Mouse (Mus musculus): ENCODE measurements at regions not wholly inside any gene's neighbourhood (a gene's known extent, or its start where the extent isn't known, plus 50 kb on each side); places are given as distances from the start of the nearest gene placed in this dataset.

DNA sequence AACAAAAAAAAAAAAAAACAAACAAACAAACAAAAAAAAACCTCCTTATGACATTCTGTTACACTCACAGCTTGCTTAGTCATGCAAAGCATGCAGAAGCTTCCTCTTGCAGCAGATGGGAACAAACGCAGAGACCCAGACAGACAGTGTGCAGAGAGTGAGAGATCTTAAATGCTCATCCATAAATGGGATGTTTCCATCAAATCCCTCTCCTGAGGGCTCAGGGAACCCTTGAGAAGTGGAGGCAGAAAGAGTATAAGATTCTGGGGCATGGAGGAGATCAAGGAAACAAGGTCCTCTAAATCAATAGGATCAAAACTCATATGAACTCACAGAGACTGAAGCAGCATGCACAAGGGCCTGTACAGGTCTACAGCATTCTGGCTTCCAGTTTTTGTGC is 52.5 kb downstream of the Adm start:
- DNase-seq (ENCODE audit: low read depth, low spot score), result no peak

DNA sequence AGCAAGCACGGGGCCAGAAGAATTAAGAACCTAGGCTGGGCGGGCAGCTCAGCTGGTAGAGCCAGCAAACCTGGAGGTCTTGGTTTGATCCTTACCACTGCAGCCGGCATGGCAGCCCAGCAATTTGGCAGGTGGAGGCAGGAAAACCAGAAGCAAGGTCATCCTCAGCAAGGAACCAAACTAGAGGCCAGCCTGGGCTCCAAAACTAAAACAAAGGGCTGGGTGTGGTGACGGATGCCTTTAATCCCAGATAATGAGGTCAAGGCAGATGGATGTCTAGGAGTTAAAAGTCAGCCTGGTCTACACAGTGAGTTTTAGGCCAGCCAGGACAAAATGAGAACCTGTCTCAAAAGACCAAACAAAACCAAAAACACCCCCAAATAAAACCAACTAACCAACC is 55.5 kb downstream of the Adm start:
- DNase-seq (ENCODE audit: low read depth, low spot score), result no peak

DNA sequence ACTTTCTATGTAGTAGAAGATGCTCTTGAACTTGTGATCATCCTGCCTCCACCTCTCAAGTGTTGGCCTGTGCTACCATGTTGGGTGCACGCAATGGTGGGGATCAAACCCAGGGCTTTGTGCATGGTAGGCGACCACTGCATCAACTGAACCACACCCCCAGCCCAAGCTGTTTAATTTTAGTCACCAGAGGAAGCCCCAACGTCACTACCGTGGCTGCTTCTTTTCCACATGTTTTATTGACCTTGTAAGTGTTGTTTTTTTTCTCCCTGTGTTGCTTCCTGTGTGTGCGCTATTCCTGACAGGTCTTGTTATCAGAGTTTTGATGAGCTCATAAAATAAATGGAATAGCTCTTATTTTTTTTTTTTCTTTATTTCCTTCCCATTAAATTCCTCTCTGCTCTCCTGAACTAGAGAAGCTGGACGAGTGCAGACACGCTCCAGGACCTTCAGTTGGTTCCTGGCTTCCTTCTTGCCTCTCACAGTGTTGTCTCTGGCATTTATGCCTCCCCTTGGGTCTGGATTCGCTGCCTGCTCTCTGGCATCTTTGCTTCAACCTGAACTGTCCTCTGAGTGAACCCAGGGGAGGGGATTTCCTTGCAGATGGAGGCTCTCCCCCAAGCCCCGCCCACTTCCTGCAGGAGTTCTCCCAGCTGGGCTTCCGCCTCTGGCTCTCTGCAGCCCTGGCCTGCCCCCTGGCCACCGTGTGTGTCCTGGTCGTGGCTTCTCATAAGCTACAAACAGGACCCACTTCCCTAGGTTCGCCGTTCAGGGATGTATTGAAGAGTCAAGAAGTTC is 61.6 kb downstream of the Adm start:
- DNase-seq (ENCODE audit: low read depth, low spot score), result peak; percentile 42

DNA sequence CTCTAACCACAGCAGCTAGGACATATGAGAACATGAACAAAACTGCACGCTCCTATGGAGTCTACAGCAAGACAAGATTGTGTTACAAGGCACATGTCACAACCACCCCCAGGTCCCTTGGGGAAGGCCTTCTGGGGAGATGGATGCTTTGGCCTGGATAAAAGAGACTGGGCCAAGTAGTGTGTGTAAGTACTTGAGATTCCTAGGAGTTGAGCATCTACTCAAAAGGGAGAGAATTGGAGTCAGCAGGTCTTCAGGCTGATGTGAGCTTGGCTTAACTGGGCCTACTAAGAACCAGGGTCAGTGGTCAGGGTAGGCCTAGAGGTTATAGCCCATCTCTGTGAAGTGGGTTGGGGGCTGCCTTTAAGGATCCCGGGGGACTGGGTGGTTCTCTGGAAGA is 62.8 kb downstream of the Adm start:
- DNase-seq (ENCODE audit: low read depth, low spot score), result no peak

DNA sequence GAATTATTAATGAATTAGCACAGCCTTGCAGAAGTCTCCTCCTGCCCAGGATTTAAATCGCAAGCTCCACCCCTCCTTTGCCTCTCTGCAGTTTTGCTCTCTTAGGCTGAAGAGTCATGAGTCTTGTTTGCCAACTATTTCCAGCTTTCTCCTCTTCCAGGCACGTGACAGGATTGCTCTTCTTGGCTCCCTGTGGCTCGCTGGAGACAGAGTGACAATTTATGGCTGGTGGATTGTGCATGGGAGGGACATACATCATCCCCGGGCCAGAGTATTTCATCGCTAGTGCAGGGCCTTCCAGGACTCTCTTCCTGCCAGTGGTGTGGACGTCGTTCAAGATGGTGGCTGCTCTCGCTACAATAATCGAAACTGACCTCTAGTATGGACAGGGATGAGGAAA is 63.4 kb downstream of the Adm start:
- no peak for DNase-seq (ENCODE audit: low read depth, low spot score)

DNA sequence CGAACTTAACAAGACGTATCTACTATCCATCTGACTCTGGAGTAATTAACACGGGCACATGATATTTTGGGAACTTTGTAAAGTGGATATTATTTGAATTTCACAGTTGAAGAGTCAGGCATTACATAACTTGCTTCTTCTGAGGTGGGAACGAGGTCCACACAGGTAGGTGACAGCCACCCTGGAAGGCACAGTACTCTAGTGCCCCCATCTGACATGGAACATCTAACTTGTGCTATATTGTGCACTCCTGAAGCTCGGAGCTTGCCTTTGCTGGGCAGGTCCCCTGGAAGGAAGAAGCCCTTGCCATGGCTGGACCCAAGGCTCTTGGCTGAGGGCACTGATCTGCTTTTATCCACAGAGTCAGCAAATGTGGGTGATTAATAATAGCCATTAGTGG is 66.8 kb downstream of the Adm start:
- DNase-seq (ENCODE audit: low read depth, low spot score), result no peak

DNA sequence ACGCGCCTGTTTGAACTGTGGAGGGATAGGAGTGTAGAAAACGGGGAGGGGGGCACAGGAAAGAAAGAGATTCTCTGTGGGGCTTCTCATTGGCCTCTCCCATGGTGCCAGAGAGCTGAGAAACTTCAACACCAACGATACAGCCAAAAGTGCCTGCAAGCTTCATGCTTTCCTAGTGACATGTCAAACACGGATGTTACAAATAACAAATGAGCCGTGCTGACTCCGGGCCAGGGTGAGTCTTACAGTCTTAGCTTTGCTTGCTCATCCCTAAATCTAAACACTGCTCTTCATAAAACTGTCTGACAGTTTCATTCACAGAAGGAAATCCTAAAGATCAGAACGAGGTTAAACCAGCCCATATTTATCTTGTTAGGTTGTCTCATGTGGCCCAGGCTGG is 68.3 kb downstream of the Adm start:
- no peak for DNase-seq (ENCODE audit: low read depth, low spot score)

DNA sequence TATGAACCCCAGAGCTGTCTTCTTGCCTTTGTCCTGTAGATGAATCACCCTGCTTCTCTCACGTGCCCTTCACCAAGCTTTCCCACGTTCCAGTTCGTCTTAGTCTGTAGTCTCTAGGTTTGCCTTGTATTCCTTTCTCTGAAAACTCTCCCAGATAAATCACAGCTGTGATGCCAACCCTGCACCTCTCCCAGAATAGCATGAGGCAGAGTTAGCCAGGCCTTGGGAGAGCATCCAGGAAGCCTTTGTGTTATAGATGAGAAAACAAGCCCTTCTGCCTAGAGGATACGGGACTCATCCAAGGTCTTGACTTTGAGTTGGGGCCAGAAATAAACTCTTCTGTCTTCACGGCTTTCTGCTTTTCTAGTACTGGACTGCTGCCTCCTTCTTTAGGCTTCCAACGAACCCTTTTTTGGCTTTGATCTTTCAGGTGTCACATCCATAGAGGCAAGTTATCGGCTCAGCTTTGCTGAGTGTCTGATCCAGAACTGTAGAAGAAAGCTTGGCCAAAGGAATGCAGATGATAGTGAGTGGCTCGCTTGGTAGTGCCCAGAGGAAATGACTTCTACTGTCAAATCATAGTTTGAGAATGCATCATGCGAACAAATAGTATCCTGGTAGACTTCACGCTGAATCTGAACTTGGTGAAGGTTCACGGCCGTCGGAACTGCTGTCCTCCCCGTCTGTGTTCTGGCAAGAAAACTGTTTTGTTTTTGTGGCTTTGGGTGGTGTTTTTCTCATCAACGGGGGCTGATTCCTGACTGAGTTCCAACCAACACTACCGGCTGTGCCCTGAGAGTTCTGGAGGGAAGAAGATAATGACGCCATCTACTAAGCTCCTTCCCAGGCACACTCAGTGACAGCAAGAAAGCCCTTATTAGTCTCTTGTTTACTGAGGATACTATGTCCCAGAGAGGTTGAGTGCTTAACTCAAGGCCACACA is 69.5 kb upstream of the Ampd3 start:
- DNase-seq (ENCODE audit: low read depth, low spot score), result no peak

DNA sequence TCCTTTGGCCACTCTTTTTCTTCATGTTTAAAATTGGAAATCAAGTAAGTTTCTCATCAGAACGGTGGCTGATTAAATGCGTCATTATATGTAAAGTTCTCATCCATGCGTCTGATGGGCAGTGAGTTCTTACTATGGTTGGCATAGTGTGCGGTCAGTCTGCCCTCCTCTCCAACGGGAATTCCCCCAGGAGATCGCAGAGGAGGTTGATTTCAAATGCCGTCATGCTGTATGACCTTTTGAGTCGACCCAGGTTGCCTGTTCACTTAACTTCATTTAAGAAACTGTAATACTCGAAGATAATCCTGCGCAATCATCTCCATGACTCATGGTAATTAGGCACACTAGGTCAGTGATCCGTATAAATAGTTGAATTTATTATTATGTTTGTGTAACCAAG is 68.4 kb upstream of the Ampd3 start:
- no peak for DNase-seq (ENCODE audit: low read depth, low spot score)

DNA sequence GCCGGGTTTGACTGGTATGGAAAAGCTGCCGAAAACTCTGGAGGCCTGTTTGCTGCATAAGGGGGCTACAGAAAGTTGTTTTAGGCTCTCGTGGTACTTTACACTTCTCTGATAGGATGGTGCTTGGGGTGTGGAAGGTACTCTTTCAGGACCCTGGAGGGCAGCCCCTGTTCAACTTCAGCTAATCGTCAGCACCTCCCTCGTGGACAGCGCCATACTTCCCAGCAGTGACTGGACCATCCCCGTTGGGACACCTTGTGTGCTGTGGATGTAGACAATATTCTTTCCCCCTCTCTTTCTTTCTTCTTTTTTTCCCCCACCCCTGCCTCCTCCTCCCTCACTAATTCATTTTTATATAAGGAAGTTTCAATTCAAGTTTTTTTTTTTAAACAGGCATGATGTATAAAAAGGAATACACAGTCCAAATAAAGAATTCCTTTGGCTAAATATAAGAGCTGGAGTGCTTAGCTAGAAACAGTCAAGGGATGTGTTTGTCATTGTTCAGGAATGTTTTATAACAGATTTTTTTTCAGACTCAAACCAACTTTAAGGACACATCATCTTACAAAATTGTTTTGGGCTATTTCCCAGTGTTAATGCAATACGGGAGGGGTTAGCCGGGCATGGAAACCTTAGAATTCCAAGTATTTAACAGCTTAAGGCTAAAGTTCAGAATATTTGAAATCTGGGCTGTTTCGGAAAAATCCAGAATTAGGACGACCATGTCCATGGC is 66.2 kb upstream of the Ampd3 start:
- no peak for DNase-seq (ENCODE audit: low read depth, low spot score)

DNA sequence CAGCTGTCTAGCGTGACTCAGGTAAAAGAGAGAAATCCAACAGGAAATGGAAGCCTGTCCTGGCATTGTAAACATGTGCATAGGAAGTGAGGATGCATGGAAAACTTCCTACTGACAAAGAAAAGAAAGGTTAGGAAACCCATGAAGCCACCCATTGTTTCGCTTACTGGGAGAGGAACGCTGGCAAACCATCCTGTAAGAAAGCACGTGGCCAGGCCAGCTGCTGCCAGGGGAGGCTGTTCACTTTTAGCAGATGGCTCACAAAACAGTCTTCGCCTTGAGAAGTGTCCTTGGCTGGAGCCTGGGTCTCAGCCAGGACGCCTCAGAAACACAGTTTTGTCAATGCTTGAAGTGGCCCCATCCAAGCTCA is 65.6 kb upstream of the Ampd3 start:
- DNase-seq (ENCODE audit: low read depth, low spot score), result no peak

DNA sequence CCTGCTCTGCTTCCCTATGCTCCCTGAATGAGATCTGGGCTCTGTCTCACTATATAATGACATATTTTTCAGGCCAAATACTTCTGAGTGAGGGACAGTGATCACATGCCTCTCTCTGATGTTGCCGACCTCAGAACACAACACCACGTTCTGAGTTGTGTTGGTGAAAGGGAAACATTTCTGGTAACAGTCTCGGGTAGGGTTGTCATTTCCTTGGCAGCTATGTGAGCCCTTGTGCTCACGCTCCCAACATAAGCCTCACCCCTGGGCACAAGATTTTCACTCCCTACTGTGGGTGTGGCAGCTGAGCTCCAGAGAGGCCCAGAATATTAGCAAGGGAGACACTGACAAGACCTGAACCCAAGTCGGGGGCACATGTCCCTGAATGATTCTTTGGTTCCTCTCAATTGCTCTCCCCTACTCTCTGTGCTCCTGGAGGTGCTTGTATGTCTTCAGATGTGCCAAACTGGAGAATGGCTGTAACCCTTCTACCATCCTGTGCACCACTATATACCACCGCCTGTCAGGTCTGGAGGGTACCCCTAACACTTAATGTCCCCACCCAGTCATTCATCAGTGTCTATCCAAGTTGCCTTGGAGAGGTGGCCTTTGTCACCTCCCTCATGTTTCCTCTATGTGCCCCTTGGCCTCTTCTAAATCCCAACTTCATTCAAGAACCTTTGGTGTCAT is 62.5 kb upstream of the Ampd3 start:
- no peak for DNase-seq (ENCODE audit: low read depth, low spot score)

DNA sequence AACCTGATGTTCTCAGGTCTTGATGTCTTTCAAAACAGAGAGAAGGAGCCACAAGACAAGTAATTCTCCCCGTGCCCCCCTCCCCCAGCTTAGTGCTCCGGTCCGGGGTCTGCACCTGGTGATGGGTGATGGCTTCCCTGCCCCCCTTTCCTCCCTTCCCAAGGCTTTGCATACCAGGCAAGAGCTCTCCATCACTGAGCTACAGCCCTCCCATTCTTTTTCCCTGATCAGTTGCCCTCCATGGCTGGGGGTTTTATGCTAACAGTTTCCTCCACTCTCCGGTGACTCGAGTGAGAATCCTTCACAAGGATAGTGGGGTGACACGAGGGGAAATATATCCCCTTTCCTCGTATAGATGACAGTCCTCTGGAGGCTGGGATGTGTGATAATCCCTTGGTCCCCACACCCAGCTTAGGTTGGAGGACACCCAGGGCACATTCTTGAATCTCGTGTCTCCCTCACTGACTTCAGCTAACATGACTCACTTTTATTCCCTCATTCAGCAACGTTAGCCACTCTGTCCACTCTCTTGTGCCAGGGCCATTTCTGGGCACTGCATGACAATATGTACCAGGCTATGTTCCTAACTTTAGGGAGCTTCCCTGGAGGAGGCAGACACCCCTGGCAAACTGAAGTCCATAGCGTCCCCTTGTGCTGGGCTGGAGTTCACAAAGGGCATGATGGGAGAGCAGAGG is 61.9 kb upstream of the Ampd3 start:
- DNase-seq (ENCODE audit: low read depth, low spot score), result no peak

DNA sequence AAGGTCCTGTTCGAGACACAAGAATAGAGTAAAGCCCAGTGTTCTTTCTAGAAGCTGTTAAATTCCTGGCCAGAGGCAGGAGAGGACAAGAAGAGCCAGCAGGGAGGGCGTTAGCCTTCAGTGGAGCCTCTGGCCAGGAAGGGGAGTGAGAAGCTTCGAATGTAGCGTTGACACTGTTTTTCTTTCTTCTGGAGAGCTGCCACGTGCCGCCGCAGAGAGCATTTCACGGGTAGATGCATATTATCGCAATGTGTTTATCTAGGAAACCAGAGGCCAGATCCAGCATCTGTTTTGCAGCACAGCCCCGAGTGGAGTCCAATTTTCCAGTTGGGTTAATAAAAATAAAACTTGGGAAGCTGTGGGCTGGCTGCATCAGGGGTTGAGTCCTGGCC is 61.3 kb upstream of the Ampd3 start:
- no peak for DNase-seq (ENCODE audit: low read depth, low spot score)

DNA sequence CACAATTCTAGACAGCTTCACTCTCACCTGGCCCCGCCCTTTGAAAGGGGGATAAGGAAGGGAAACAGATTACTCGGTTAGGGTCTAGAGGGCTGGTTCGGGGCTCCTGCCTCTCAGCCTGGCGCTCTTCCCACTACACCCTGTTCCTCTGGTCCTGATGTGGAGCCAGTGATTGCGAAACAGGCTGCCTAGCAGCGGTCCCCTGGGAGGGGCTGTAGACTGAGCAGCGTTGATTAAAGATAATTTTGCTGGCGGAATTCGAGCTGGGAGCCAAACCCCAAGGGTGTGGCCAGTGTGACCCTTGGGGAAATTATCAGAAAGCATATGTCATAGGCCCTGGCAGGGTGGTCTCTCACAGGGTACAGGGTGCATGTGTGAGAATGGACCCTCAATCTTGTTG is 59.9 kb upstream of the Ampd3 start:
- DNase-seq (ENCODE audit: low read depth, low spot score), result no peak

DNA sequence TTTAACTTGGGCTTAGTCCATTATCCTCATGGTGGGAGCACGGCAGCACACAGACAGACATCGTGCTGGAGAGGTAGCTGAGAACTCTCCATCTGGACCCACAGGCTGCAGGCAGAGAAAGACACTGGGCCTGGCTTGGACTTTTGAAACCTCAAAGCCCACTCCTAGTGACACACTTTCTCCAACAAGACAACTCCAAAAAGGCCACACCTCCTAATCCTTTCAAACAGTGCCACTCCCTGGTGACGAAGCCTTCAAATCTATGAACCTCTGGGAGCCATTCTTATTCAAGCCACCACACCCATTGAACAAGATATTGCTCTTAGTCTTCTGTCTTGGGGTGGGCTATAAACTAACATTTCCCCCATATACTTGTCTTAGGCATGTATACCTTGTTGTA is 59.2 kb upstream of the Ampd3 start:
- DNase-seq (ENCODE audit: low read depth, low spot score), result no peak

DNA sequence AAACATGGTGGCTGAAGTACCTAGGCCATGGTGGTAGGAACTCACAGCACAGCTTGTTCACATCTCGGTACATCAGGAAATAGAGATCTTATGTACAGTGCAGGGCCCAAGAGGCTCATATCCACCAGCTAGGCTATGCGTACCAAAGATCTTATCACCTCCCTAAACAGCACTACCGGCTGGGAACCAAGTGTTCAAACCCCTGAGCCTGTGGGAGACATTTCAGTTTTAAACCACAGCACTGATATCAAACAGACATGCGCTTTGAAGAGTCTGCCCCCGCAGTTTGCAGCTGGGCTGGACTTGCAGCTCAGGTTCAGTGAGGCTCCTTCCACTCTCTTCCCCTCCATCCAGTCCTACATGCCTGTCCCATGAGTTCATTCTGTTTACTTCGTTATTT is 58.4 kb upstream of the Ampd3 start:
- no peak for DNase-seq (ENCODE audit: low read depth, low spot score)

DNA sequence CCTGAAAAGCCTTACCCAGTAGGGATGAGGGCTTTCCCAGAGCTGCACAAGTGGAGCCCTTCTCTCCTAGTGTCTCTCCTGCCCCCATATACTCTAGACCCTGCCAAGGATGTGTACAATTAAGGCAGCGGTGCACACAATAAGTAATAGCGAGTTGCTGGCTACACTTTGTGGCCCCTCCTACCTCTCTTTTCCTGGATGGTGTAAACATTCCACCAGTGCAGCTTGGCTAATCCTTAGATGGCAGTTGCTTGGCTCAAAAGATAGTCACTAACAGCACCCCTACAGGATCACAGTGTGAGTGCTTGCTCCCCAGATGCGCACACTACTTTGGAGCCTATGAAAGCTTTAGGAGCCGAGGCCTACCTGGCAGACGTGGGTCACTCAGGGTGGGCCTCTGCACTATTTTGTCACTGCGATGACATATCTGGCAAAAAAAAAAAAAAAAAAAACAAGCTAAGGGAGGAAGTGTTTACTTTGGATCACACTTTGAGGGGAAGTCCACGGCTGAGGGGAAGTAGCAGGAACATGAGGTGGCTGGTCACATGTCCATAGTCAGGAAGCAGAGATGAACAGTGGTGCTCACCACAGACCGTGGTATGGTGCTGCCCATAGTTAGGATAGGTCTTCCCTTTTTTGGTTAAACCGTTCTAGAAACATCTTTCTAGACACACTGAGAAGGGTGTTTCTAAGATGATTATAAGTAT is 57.6 kb upstream of the Ampd3 start:
- DNase-seq (ENCODE audit: low read depth, low spot score), result no peak

DNA sequence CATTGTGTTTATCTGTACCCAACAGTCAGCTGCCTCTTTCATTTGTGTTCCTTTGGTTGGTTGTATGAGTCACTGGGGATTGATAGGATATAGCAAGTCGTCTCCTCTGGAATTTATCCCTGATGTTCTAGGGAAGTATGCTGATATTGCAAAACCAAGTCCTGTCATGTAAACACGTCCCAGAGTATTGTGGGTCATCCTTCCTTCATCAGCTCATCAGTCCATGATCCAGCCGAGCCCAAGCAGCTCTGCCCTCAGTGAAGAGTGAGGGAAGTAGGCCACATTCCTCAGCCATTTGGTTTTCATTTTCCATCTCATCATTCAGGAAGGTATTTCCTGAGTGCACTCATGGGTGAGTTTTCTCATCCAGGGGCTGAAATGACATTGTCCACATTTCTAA is 54.3 kb upstream of the Ampd3 start:
- DNase-seq (ENCODE audit: low read depth, low spot score), result no peak

DNA sequence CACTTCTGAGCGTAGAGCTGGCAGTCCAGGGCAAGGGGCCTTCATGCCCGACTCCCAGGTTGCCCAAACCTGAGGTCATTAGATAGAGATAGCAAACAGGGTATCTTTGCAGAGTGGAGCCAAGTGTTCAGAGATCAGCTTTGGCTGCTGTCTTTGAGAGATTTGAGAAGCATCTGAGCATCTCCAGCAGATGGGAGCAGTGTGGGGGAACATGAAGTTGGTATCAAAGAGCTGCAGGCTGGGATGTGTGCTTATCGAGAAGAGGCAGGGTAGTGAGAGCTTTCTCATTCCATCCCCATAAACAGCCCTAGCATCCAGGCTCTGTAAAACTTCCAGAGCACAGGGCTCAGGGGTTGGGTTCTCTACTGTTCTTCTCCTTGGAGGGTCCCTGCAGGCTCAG is 52.9 kb upstream of the Ampd3 start:
- no peak for DNase-seq (ENCODE audit: low read depth, low spot score)

DNA sequence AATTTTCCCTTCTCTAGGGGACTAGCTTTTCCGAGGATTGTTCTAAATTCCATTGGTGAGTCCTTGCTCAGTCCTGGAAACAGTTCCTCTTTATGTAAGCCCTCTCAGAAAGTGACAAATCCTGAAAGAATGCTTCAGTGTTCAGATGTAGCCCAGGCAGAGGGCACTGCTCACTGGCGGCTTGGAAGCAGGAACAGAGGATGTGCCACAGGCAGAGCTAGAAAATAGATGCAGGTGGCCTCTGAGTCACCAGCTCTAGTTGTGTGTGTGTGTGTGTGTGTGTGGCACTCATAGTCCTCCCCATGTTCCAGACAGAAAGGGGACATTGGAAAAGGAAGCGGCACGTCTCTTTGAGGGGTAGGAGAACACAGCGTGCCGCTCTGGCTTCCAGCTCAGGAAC is 52.5 kb upstream of the Ampd3 start:
- no peak for DNase-seq (ENCODE audit: low read depth, low spot score)

All from WW6 (cell line).